Mouse (Mus musculus) thymus, postnatal 36 days (tissue): Measurements from ENCODE around the gene Dock7.
"Not testable (repeated sequence)": the region's sequence is repeated elsewhere in the genome, so short reads cannot be mapped to it uniquely, and the experiment has no call there.

ENCODE experiments used
- DNase-seq, 2 experiments: peaks; one replicate each; pipeline ENCODE4 v3.0.0; 2022; ENCODE audit warnings: mixed read lengths in 2 of 2

The Dock7 gene

DNA sequence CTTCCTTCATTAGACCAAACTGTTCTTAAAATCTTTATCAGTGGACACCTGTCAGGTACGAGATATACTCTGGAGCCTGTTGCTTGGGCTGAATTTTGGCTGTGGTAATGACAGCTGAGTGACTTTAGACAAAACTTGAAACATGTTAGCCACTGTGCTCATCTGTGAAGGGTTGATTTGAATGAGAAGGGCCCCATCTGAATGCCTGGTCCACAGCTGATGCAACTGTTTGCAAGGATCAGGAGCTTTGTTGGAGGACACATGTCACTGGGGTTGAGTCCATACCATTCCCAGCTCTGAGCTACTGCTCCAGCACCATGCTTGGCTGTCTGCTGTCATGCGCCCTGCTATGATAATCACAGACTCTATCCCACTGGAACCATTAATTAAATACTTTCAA, 115.1 kb downstream of the Dock7 start:
- DNase-seq = no peak

DNA sequence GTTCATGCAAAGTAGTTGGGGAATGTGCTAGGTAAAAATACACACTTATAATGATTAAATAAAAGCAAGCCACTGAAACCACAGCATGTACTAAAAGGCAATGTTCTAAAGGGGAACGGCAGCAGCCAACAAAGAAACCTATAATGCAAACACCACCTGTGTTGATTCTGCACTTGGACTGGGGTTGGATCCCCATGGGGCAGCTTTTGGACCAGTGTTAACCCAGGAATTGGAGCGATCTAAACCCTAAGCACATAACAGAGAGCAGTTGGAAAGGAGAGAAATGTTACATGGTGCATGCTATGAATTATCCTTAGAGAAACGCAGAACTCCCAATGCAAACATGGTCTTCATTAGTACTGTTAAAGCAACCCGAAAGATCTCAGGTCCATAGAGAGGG, 127.2 kb downstream of the Dock7 start:
- no peak for DNase-seq

DNA sequence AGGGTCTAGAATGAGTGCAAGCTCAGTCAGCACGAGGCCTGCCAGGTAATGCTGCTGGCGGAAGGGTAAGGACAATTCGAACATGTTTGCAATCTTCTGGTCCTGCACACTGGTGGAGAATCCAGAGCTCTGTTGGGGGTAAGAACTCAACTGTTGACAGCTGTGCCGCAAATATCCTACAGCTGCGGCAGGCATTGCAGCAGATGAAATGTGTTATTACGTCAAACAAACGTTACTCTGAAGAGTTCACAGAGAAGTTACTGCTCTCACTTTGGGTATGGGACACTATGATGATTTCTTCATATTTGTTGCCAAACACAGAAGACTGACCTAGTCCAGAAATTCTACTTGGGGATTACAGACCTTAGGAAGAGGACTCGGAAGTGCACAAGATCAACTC, 136.0 kb downstream of the Dock7 start:
- DNase-seq = no peak

DNA sequence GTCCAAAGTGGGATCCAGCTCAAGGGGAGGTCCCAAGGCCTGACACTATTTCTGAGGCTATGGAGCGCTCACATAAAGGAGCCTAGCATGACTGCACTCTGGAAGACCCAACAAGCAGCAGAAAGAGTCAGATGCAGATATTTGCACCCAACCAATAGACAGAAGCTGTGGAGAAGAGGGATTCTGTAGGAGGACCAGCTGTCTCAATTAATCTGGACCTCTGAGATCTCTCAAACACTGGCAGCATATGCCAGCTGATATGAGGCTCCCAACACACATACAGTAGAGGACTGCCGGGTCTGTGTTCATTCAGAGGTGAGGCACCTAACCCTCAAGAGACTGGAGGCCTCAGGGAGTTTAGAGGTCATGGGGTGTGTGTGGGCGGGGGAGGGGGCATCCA, 140.7 kb downstream of the Dock7 start:
- not testable (repeated sequence) for DNase-seq

DNA sequence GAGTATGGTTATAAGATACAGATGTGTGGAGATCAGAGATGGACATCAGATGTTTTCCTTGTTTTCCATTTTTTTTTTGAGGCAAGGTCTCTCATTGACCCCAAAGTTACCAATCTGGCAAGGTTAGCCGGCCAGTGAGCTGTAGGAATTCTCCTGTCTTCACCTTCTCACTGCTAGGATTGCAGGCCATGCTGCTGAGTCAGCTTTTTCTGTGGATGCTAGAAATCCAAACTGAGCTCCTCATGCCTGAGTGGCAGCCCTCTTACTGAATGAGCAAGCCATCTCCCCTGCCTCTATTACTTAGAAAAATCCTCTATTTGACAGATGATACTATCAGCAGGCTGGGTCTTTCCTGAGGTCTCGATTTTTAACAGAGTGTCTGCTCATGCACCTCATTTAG, 142.0 kb downstream of the Dock7 start:
- no peak for DNase-seq

DNA sequence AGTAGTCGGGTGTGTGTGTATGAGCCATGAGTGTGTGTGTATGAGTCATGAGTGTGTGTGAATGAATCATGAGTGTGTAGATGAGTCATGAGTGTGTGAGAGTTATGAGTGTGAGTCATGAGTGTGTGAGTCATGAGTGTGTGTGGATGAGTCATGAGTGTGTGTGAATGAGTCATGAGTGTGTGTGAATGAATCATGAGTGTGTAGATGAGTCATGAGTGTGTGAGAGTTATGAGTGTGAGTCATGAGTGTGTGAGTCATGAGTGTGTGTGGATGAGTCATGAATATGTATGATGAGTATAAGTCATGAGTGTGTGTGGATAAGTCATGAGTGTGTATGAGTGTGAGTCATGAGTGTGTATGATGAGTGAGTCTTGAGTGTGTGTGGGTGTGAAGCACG, 142.4 kb downstream of the Dock7 start:
- DNase-seq = not testable (repeated sequence)

DNA sequence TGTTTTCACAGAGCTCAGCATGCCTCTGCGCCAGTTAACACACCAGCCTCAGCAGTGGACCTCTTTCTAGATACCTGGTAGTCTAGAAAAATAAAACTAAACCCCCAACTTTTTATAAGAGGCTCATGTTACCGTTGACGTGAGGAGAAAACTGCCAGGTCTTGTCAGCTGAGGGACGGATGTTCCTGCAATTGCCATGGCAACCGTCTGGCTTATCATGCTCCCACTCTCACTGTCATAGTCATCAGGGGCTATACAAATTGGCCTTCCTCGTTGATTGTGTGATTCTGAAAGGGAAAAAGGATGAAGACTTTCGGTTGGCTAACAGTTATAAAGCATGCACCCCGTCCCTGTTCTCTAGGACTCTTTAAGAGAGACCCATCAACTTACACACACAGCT, 145.0 kb downstream of the Dock7 start:
- no peak for DNase-seq

DNA sequence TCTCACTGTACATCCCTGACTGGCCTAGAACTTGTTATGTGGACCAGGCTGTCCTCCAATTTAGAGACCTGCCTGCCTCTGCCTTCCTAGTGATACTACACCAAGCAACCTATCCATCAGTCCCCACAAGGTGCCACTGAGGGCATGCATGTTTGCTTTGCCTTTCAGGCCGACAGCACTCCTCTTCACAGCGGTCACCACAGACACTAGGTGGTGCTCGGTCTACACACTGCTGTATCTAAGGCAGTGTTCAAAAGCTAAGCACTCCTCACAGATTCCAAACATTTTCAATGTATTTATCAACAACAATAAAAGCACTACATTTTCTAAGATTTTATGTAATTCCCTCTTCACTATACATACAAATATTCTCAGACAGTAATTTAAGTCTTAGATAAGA, 150.8 kb downstream of the Dock7 start:
- DNase-seq = no peak

DNA sequence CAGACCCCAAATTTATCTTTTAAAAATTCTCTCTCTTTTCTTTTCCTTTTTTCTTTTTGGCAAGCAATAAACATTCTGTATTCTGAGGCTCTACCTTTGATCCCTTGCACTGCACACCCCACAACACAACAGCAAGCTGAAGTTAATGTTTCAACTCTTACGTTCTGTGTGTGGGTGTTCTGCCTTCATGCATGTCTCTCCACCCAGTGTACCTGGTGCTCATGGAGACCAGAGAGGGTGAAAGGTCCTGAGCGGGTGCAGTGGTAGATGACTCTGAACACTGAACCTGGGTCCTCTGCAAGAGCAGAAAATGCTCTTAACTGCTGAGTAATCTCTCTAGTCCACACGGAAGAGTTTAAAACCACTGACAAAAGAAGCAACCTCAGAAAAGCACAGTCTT, 160.5 kb downstream of the Dock7 start:
- DNase-seq = no peak

DNA sequence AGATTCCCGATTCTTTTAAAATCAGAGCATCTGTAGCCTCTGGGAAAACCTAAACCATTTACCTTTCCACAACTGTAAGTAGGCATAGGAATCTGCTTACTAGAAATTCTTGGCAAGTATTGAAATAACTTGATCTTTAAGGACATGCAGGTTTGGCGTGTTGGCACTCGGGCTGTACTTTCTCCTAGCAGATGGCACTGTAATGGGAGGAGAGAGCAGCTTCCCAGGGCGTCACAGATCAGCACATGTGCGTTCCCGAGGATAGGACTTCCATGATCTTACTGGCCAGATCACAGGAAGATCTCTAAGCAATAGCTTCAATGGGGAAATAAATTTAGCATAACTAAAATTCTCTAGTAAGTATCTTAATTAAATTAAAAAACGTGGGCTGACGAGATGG, 164.7 kb downstream of the Dock7 start:
- DNase-seq = no peak

DNA sequence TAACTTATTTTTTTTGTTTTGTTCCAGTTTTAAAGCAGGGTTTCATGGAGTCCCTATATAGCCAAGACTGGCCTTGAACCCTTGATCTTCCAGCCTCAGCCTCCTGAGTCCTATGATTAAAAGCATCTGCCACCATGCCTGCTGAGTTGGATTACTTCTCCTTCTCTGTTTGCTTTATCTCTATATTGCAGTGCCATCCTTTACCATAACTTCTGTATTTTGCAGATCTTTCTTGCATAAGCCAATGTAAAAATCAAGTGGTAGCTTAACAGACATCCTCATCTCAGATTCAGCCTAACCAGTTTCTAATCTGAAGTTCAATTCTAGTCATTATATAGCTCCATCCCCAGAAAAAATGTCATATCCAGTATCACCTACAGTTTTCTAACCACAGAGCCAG, 170.2 kb downstream of the Dock7 start:
- no peak for DNase-seq

DNA sequence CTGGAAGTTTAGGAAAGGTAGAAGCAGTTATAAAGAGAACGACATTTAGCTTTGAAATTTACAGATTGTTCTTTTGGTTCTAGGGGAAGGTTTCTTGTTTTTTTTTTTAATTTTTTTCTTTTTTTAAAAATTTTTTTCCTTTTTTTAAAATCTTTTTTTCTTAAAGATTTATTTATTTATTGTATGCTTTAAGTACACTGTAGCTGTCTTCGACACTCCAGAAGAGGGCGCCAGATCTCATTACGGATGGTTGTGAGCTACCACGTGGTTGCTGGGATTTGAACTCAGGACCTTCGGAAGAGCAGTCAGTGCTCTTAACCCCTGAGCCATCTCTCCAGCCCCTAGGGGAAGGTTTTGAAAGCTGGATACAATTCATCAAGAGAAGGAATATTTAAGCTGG, 182.5 kb downstream of the Dock7 start:
- not testable (repeated sequence) for DNase-seq

DNA sequence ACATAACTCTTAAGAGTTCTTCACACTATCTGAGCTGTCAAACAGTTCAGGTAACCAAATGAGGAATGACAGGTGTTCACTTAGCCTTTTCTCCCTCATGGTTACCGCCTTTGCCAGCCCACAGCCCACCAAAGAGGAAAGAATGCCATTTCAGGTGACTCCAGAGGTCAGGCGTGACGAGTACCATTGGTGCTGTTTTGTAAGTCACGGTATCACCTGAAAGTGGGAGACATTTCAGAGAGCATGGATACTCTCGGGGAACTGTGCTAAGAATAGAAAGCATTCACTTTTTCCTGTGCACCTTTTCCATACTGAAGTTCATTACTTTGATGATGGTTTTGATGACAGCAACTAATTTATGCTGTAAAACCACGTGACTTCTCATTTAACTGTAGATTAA, 184.7 kb downstream of the Dock7 start:
- DNase-seq = no peak

DNA sequence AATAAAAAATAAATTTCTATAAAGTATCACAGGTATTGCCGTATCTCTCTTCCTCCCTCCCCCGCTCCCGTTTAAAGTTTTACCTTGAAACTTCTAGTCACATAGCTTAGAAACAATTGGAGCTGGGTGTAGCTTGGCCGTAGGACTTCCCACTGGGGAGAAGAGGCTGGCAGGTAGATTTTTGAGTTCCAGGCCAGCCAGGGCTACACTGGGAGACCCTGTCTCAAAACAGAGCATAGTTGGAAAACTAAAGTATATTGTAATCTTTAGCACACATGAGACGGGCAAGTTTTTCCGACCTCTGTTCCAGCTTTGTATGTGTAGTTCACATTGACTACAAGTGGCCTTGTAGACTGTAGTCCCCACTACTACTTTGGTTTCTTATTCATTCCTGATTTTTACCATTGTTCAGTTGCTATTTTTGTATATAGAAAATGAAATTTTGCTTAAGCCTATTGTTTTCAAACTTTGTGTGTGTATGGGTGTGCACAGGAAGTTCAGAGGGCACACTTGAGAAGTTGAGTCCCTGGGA, 195.4 kb downstream of the Dock7 start:
- no peak for DNase-seq

DNA sequence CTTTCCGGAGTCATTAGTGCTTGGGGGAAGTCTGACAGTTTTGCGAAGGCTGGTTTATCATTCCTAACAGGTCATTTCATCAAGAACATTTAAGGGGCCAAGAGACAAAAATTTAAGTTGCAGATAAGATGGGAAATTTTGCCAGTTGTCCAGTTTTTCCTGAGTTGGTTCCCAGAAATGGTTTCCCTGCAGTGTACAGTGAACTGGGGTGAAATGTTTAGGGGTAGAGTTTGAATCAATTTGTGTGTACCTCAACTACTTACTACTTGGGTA, 195.9 kb downstream of the Dock7 start:
- DNase-seq = no peak

DNA sequence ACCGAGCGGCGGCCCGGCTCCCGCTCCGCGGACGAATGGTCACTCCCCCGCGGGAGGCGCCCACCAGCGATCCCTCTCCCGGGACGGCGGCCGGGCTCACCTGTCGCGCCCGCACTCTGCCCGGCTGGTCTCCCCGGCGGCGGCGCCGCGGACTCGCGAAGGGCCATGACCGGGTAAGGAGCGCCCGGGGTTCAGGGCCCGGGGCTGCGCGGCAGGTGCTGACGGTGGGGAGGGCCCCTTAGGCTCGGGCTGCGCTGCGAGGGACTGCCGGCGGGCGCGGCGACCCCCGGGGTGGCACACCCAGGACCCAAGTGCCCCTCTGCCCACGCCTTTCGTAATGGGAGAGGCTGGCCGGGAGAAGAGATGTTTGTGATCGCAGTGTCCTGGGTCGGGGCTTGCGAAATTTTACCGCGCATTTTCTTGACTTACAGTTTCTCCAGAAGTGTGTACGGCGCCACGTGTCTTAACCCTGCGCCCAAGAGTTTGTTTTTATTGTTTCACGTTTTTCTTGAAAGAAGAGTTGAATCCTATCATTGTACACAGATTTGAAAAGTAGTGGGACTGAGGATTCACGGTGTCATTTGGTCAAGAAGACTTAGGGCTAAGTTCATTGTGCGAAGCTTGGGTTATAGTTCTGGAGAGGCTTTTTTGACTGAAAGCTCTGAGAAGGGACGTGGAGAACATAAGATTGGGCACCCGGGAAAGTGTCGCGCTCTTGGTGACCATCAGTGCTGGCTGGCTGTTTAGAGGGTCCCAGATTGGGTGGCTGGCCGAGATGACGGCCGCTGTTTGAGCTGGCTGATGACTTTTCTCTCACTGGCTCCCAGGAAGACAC, 196.4 kb downstream of the Dock7 start:
- peak; percentile 17 to 18 for DNase-seq

DNA sequence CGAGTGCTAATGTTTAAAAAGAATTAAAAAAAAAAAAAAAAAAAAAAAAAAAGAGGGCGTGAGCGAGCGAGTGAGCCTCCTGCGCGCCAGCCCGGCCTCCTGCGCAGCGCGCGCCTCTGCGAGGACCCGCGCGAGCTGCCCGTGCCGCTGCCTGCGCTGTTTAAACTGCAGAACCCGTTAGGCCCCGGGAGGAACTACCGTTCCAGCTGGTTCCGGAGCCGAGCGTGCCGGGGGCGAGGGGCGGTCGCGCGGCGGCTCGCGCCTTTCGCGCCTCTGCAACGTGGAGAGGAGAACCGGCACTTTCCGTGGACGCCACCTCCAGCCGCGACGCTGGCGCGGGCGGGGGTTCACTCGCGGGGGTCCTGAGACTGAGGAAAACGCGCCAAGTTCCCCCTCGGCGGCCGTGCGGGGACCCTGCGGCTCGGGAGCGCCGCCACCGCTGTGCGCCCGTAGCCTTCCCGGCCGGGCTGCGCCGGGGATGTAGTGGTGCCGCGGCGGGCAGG, 197.1 kb downstream of the Dock7 start, which contains the start of gene Usp1:
Gene Usp1 (plus strand): TSS at position 243 of the 503 bp plus-strand sequence.
- DNase-seq = peak; percentile 83 to 87

DNA sequence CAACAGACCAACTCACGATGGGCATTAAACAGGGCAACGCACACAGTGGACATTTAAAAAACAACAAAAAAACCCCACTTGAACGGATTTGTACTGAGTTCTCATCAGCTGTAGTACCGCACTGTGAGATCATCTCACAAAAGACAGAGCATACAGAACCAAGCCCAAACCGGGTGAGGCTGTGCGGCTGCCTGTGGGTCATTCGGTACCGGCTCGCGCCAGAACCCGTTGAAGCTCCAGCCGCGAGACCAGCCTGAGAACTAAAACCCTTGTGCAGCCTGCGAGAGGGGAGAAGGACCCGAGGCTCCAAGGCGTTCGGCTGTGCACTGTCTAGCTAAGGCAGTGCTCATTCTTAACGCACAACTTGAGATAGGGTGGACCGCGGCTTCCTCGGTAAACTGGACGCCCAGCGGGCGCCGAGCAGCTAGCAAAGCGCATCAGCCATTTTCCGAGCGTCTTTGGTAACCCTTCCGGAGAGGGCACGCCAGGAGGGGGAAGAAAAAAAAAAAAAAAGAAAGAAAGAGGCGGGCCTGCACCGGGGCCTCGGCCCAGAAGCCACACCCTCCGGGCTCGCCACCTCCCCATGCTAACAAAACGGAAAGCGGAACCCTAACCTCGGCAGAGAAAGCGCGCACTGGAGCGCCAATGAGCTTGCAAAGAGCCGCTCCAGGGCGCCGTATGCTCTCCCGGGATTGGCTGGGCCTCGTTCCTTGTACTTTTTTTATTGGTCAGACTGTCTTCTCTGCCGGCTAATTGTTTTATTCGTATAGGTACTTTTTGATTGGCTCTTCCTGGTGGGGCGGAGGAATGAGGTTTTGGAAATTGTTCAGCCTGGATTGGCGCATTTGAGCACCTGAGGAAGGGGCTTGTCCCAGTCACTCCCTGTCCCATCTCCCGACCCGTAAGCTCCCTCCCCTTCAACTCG, 197.8 kb downstream of the Dock7 start:
- peak; percentile 92 to 98 for DNase-seq

DNA sequence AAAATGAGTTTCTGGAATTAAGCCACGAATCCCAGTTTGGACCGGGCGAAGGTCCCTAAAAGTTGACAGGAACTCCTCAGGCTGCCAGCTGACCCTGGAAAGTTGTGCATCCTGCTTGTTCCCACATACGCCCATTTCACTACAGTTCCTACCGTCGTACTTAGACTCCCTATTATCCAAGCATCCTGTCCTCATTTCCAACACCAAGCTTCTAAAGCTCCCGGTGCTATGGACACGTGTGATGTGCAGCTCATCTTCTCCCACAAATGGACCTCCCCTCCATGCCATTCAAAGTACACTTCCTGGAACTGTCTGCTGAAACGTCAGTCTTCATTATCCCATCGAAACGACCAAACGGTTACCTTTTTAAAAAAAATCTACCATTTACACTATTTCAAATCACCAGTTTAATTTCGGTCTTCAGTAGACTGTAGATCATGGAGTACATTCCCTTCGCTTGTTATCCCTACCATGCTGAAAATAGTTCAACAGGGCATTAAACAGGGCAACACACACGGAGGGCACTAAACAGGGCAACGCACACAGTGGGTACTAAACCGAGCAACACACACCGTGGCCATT, 198.6 kb downstream of the Dock7 start:
- DNase-seq = peak in 1 of 2 experiments; percentile 9

DNA sequence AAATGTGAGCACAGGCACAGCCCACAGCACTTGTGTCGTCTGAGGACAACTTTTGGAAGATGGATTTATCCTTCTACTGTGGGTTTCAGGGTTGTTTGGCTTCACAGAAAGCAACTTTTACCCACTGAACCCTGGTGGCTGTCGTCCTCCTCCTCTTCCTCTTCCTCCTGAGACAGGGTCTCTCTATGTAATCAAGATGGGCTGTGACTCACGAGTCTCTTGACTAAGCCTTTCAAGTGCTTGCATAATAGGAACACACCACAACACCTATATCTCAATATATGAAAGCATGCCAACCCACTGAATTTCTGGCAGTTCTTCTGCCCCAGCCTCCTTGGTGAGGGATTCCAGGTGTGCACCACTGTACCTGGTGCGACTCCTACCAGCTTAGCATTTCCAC, 199.8 kb downstream of the Dock7 start:
- no peak for DNase-seq

DNA sequence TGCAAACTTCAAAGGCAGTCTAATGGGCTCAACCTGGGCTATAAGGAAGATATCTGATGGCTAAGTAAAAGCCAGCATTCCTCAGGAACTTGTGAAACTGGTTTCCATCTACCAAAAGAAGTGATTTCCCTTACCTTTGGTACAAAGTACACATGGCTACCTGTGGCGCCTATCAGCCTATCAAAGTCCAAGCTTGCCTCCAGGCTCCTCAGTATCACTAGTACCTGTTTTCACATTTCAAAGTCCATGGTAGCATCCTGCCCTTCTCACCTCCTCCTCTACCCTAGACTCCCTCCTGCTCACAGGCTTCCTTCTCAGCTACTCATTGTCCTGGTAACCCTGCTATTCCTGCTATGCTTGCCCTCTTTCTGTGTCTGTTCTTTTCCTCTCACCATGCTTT, 202.5 kb downstream of the Dock7 start:
- DNase-seq = no peak

DNA sequence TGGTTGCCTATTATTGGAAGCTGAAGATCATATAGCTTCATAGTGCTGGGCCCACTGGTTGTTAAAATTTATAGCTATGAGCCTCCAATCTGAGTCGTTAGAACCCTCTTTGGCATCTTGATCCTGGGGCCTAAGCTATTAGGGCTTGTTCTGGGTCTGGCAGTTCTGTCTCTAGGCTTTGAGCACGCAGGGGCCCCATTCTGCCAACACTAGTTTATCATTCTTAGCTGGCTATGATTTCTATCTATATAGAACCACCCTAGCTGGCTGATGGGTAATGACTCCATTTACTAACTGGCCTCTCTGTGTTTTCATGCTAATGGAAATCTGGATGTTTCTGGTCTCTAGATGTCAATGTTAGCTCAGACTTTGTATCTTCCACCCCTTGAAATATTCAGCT, 203.0 kb downstream of the Dock7 start:
- DNase-seq = no peak

DNA sequence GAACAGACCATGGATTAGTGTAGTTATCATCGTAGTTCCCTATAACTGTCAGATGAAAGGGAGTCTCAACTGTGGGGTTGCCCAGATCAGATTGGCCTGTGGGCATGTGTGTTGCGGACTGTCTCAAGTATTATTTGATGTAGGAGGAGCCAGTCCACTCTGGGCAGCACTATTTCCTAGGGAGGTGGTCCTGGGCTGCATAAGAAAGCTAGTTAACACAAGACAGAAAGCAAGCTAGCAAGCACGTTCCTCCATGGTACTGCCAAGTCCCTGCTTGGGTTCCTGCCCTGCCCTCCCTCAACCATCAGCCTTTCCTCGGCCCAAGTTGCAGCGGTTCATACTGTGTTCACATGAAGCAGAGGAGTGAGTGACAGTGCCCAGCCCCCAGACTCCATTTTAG, 210.5 kb downstream of the Dock7 start:
- DNase-seq = no peak
